Mouse (Mus musculus) CD4-positive, CD25-positive, alpha-beta regulatory T cell, adult 4 months (primary cell): Measurements from ENCODE around the gene Gm20388. TPM values are rescaled to one million over a fixed set of nuclear protein-coding genes. Genes with fewer than 3 reads are reported as not detected.
"Not testable (repeated sequence)": the region's sequence is repeated elsewhere in the genome, so short reads cannot be mapped to it uniquely, and the experiment has no call there.

ENCODE experiments used
- ATAC-seq: one replicate; pipeline ENCODE4 v1.8.0; 2017
- polyA plus RNA-seq, 2 experiments: library from polyadenylated mRNA; unstranded; fragments of 100-300 nt; shearing (Covaris generic); gene quantifications; one replicate each; pipeline ENCODE4 v1.2.1; 2017

Gm20388 gene
- polyA plus RNA-seq, 2 experiments from 2014 or later: 10.7 to 12.8 TPM

GRCm38 (mm10) chr8:123503801-123504467 is 3593.3 kb downstream of the Gm20388 start:
- no peak for ATAC-seq

DNA sequence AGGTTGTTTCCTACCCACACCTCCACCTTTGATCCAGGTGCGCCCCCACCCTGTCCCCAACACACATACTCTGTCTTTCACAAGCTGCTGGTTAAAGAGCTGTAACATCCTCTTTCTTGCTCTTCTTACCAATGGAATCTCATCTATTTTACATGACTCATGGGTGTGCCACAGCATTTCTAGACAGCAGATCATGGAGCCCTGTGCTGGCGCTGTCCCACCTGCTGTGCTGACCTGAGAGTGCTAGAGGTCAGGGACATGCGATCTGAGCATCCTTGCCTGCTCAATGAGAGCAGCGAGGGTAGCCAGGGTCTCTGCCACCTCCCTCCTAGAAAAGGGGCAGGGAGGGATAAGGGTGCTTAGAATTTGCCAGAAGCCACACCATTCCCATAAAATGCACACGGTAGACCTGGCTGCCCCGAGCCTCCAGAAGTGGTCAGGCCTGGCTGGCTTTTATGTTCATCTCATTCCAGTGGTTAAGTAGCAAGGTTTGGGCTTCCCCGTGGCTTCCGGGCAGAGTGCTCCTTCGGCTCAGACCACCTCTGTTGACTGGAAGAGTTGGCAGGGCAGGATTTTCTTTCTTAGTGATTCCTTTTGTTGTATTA is 3594.1 kb downstream of the Gm20388 start:
- no peak for ATAC-seq

DNA sequence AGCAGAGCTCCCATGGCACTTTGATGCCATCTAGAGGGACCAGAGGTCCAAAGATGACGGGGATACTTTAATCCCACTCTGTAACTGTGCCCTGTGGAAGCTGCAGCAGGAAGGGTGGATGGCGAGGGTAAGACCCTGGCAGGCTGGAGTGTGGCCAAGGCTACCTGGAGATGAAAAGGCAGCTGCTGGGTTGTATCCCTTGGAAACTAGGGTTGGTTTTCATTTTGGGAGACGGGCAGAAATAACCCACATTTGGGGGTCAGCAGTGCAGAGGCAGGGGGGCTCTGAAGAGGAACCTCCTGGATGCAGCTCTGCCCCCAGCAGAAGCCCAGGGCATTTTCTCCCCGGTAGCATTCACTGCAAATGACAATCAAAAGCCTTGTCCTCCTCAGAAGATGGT is 3594.6 kb downstream of the Gm20388 start:
- no peak for ATAC-seq

- ATAC-seq: no peak
These were observed 3595.1 kb downstream of the Gm20388 start for GRCm38 (mm10) chr8:123505695-123506094.

GRCm38 (mm10) chr8:123507153-123507552 is 3596.5 kb downstream of the Gm20388 start:
- ATAC-seq: no peak

GRCm38 (mm10) chr8:123510819-123511218 is 3600.2 kb downstream of the Gm20388 start:
- ATAC-seq: no peak

DNA sequence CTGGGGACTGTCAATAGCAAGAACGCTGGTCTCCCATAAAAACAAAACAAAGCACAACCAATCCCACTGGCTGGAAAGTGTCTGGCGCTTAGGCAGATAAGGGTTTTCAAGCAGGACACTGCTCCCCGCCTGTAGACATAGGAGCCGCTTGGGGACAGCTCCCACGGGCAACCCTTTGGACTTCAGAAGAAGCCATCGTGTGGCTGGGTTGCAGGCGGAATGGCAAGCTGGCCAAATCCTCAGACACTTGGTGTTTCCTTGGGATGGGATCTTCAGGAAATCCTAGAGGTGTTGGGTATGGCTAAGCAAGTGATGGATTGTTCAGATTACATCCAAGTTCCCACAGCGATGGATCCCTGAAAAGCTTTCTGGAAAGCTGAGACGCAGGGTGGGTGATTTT is 3603.5 kb downstream of the Gm20388 start:
- ATAC-seq: no peak

DNA sequence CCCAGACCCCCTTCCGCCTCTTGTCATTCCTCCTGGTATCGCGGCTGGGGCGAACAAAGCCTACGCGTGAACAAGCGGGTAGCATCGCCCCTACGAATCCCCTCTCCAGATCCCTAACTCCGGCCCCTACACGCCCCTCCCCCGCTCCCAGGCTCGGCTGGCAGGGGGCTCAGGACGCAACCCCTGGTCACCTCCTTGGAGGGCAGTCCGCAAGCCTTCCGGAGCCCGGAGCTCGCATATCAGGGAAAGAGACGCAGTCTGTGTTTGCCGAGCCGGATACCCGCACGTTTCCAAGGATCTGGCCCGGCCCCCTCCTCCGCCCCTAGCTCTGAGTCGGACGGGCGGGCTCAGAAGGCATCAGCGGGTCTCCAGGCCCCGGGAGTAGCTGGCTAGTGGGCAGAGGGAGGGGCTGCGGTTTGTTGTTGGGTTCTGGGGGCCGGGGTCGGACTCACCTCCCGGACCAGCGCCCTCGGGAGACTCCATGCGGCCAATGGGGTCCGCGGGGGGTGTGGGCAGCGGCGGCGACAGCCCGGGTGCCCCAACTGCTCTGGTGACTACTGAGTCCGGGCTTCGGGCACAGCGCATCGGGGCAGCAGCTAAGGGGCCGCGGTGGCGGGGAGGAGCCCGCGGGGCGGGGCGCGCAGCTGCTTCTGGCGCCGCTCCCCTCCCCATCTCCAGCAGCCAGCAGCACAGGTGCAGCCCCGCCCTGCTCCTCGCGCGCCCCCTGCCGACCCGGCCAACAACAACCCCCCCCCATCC is 3604.3 kb downstream of the Gm20388 start, which contains the start of gene Dbndd1:
Gene Dbndd1, minus strand, starts transcription at position 683 of the 759 bp plus-strand sequence.
- no peak for ATAC-seq

DNA sequence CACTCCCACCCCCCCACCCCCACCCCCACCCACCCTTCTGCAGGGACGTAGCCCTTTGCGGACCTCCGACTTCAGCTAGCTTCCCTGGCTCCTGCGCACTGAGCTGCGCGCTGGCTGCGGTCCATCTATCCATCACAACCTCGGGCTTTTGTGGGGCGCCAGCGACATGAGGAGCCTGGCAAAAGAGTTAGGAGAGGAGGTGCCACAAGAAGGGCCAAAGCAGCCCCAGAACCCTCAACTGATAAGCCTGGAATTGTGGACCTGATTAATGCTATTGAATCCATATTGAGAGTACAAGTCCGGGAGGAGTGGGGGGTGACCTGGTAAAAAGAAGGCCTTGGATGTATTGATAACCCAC is 3604.9 kb downstream of the Gm20388 start:
- no peak for ATAC-seq

DNA sequence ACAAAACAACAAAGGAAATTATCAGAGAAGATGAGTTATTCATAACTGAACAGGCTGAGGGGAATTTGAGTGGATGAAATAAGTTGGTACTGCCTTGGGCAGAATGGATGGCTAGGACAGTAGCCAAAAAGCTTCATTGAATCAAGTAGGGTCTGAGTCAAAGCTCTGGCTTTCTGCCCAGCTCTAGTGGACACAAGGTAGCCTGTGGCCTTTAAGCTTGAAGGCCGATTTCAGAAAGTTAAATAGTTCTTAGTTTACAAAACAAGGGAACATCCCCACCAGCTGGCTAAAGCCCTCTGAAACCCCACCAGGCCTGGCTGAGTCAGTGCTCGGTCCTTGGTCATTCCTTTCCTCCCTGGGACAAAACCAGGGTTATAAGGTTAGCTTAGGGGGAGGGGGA is 3606.0 kb downstream of the Gm20388 start:
- ATAC-seq: no peak

DNA sequence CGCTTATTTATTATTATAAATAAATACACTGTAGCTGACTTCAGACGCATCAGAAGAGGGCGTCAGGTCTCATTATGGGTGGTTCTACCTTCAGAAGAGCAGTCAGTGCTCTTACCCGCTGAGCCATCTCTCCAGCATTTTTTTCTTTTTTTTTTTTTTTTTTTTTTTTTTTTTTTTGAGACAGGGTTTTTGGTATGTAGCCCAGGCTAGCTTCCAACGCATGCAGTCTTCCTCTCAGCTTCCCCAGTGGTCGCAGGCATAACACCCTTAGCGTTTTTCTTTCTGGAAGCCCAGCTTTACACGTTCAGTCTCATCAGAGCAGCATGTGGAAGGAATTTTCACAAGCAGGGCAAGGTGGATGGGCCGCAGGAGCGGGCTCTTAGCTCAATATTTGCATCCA is 3607.5 kb downstream of the Gm20388 start:
- ATAC-seq: no peak

DNA sequence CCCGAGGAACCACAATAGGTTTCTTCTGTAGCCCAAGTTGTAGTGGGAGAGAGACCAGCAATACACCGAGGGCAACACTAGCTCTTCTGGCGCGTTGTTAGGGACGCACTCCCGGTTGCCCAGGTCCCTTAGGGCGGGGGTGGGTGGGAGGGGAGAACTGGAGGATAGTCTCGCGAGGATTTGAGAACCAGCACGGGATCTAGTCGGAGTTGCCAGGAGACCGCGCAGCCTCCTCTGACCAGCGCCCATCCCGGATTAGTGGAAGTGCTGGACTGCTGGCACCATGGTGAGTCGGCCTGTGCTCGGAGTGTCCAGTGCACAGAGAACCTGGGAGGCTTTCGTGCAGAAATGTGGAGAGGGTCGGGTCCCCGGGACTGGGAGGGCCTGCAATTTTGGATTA is 3608.0 kb downstream of the Gm20388 start, which contains the start of gene Gas8:
Gene Gas8, plus strand, starts transcription at position 168 of the 400 bp plus-strand sequence.
- peak; percentile 98 for ATAC-seq

DNA sequence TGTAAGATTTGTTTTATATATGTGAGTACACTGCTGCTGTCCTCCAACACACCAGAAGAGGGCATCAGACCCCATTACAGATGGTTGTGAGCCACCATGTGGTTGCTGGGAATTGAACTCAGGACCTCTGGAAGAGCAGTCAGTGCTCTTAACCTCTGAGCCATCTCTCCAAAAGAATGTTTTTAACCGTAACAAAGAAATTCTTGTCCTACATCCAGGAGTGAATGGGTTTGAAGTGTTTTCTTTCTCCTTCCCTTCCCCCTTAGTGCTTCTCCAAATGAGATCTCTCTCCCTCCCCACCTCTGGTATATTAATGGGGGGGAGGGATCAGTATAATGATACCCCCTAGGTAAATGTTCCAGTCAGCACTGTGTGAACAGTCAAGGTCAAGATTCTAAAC is 3609.4 kb downstream of the Gm20388 start:
- ATAC-seq: not testable (repeated sequence)

DNA sequence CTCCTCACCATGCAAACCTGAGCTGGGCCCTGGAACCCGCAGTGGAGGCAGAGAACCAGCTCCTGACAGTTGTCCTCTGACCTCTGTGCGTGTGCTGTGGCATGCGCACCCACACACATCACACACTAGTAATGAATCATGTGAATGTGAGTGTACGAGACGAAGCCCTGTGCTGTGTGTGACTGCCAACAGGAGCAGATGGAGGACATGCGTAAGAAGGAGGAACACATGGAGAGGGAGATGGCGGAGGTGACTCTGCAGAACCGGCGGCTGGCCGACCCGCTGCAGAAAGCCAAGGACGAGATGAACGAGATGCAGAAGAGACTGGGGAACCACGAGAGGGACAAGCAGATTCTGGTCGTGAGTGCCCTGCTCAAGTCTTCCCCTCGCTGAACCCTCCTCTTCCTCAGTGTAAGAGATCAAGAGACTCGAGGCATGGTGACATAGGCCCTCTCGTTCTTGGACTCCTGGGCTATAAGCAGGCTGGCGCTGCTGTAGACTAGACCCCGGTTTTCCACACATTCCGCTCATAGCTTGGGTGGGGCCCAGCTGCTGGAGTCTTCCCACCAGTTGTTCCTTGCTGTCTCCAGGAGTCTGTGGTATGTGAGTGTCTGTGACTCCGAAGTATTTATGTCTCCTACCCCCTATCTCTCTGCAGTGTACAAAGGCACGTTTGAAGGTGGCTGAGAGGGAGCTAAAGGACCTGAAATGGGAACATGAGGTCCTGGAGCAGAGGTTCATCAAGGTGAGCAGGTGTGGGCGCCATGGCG is 3617.3 kb downstream of the Gm20388 start:
- no peak for ATAC-seq

DNA sequence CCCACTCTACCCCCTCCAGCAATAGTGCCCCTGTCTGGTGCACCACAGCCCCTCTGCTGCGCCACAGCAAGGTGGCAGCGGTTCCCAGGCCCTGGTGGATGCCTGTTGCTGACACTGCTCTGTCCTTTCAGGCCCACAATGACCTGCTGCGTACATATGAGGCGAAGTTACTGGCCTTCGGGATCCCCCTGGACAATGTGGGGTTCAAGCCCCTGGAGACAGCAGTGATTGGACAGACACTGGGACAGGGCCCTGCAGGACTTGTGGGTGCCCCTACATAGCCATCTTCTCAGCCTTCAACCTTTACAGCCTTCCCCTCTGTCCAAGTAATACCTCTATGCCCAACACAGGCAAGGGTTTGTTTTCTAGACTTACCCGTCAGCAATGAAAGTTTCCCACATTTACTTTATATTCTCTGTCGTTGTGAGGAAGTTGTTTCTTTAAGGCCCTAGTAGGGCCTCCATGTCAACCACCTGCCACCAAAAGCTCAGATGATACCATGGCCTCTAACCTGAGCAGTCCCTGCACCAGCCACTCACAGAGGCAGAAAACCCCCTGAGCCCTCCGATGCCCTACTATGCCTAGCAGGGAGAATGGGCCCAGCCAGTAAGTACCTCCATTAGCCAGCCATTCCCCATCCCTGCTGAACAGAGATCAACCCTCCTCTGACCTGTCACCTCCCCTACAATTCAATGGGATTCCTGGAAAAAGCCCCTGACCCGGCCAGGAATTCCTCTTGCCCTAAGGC is 3625.8 kb downstream of the Gm20388 start:
- ATAC-seq: no peak

DNA sequence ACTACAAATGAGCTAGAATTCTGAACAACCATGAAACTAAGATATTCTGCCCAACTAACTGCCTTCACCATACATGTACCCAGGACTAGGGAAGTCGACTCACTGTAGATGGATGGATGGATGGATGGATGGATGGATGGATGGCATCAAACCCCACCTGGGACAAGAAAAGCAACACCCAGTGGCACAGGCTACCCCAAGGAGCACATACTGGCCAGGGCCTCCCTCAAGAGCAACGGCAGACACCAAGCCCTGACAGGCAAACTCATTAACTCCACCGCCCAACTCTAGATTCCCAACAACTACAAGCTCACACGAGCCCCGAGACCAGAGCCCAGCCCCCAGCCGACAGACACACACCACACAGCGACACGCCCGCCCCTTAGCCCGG is 3626.3 kb downstream of the Gm20388 start:
- ATAC-seq: no peak

GRCm38 (mm10) chr8:123537641-123538040 is 3627.0 kb downstream of the Gm20388 start:
- not testable (repeated sequence) for ATAC-seq

GRCm38 (mm10) chr8:123564221-123564620 is 3653.6 kb downstream of the Gm20388 start:
- not testable (repeated sequence) for ATAC-seq

DNA sequence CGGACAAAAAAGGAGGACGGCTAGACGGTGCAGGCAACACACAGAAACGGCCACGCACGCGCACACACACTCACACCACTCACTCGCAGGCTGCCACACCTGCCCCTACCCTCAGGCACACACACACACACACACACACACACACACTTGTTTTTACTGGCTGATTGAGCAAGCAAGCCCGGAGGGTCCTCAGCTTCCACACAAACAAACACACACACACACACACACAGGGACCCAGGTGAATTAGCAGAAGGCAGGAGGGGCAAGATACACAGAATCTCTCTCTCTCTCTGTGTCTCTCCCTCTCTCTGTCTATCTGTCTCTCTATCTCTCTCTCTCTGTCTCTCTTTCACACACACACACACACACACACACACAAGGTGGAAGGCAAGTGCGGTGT is 3664.7 kb downstream of the Gm20388 start:
- ATAC-seq: not testable (repeated sequence)

DNA sequence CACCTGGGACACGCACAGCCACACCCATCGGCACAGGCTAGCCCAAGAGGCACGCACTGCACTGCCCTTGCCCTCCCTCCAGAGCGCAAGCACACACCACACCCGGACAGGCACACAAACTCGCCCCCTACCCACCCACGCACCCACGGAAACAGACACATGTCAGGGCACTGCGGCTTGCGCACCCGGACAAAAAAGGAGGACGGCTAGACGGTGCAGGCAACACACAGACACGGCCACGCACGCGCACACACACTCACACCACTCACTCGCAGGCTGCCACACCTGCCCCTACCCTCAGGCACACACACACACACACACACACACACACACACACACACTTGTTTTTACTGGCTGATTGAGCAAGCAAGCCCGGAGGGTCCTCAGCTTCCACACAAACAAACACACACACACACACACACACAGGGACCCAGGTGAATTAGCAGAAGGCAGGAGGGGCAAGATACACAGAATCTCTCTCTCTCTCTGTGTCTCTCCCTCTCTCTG is 3690.1 kb downstream of the Gm20388 start:
- not testable (repeated sequence) for ATAC-seq

- not testable (repeated sequence) for ATAC-seq
These were observed 3690.8 kb downstream of the Gm20388 start for GRCm38 (mm10) chr8:123601457-123601856.

GRCm38 (mm10) chr8:123612652-123613051 is 3702.0 kb downstream of the Gm20388 start:
- not testable (repeated sequence) for ATAC-seq
